In the genomic region with DNA sequence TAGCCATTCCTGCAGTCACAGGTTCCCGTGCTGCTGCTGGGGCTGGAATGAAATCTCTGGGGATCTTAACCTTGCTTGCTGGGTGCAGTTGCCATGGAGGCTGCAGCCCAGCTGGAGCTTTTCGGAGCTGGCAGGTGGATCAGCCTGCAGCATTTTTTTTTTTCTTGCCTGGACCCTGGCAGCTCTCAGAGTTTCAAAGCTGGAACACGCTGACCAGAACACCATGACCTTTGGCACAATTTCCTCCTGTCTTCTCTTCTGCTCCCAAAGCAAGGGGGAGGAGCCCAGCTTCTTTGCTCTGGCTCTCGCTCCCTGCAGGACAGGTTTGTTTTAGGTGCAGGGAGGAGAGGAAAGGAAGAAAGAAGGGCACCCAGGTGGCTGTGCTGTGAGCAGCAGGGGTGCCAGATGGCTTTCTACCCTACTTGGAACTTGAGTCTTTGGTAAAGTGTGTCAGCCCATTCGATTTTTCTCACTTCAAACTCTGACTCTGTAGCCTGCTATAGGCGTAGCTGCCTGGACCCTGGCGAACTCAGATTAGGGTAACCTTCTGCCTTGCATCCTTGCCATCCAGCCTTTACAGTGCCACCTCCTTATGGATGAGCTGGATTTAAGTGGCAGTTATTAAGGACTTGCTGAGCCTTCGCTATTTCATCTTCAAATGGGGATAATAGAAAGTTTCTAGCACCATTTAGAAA, we compare ENCODE assay signal across 8 mouse cellular contexts.
DNase-seq lines count a peak whose midpoint lies in the region; ATAC-seq and TF ChIP-seq lines count a peak whose summit lies in the region.

No protein-coding gene starts in this region.

- peak; percentile 65; the same call in 1 of the 2 replicates for ATAC-seq in forebrain, embryonic 14.5 days

- 77% methylated on average over 8 of the region's 8 CpGs for WGBS in thymus, adult 2 months
- WGBS in forebrain, embryonic 14.5 days, result 31% methylated on average over 8 of the region's 8 CpGs

- H3K9ac ChIP-seq in forebrain, embryonic 14.5 days (ENCODE audit: low read length), result no peak overlapping the region

- peak; percentile 17 for DNase-seq in thymus, postnatal 4 days
- no peak for DNase-seq in thymus, adult 2 months
- DNase-seq in forebrain, embryonic 14.5 days (ENCODE audit: low spot score), result peak; percentile 39
- DNase-seq in heart, postnatal 25 days (ENCODE audit: low spot score), result peak; percentile 49
- peak; percentile 23 to 39 for DNase-seq in layer of hippocampus, postnatal 10 days (ENCODE audit: low spot score in 2 of 2)
- DNase-seq in lung, postnatal 36 days, result peak; percentile 80
- DNase-seq in urinary bladder, postnatal 14 days (ENCODE audit: low spot score), result peak; percentile 75
- no peak for DNase-seq in spleen, postnatal 10 days (ENCODE audit: low spot score in 2 of 2)

- intact Hi-C loops in heart, postnatal 25 days (cut with DNase I), result no loop called here

- no peak overlapping the region for H3K4me3 ChIP-seq in thymus, adult 2 months (ENCODE audit: control insufficient read depth, insufficient read depth, low read length)
- H3K4me3 ChIP-seq in forebrain, embryonic 14.5 days (ENCODE audit: low read depth, low read length), result no peak overlapping the region

- H3K36me3 ChIP-seq in thymus, adult 2 months (ENCODE audit: control insufficient read depth, insufficient read depth, low read length), result no peaks in the 10 kb centered on the region
- no peaks in the 10 kb centered on the region for H3K36me3 ChIP-seq in forebrain, embryonic 14.5 days (ENCODE audit: control insufficient read depth, insufficient read depth, low read length)

- TF ChIP-seq POLR2A in thymus, adult 2 months (IDR thresholded peaks at IDR 0.05; ENCODE audit: control insufficient read depth, extremely low read depth, insufficient read depth, low read length, poor library complexity), result no peak

- H3K4me2 ChIP-seq in forebrain, embryonic 14.5 days (ENCODE audit: low read length), result no peak overlapping the region

- H3K27me3 ChIP-seq in thymus, adult 2 months (ENCODE audit: control insufficient read depth, insufficient read depth, low read length), result 0 out of 2 replicates have a peak, but pooled peaks cover 2% of the 10 kb centered on the region
- no peaks in the 10 kb centered on the region for H3K27me3 ChIP-seq in forebrain, embryonic 14.5 days (replicated peaks; ENCODE audit: control insufficient read depth, insufficient read depth, low read length)

- no peak overlapping the region for H3K27ac ChIP-seq in thymus, adult 2 months (ENCODE audit: control insufficient read depth, insufficient read depth, low read length)
- no peak overlapping the region for H3K27ac ChIP-seq in forebrain, embryonic 14.5 days (ENCODE audit: low read depth, low read length)

- no peaks in the 10 kb centered on the region for H3K9me3 ChIP-seq in forebrain, embryonic 14.5 days (replicated peaks; ENCODE audit: control insufficient read depth, low read length)

- TF ChIP-seq CTCF in thymus, adult 2 months (IDR thresholded peaks at IDR 0.05; ENCODE audit: borderline replicate concordance, control insufficient read depth, extremely low read depth, insufficient read depth, low read length, poor library complexity), result no peak

- peaks cover 7% of the 10 kb centered on the region for H3K4me1 ChIP-seq in thymus, adult 2 months (replicated peaks; ENCODE audit: control insufficient read depth, insufficient read depth, low read length)
- no peaks in the 10 kb centered on the region for H3K4me1 ChIP-seq in forebrain, embryonic 14.5 days (ENCODE audit: control insufficient read depth, insufficient read depth, low read length)

Comparison
In these comparisons a context has a peak if more than half of its experiments do, and no peak if none do; other contexts are left out.
1. DNase-seq: peak in thymus, postnatal 4 days (single experiment), forebrain, embryonic 14.5 days (single experiment), heart, postnatal 25 days (single experiment), layer of hippocampus, postnatal 10 days (2 of 2), lung, postnatal 36 days (single experiment) and urinary bladder, postnatal 14 days (single experiment); none in thymus, adult 2 months (single experiment) and spleen, postnatal 10 days (0 of 2).